Mouse (Mus musculus) stomach, postnatal 0 days (tissue): ENCODE results near the gene Cdkn1a. TPM values are rescaled to one million over a fixed set of nuclear protein-coding genes. Genes with fewer than 3 reads are reported as not detected.
"Not testable (repeated sequence)": the region's sequence is repeated elsewhere in the genome, so short reads cannot be mapped to it uniquely, and the experiment has no call there.

Experiments used
- ATAC-seq: fragments of 200-750 bp; cut with Nextera tagmentation; 2 replicates; pipeline ENCODE4 v1.8.0; 2017; ENCODE audit not compliant: low FRiP score, low TSS enrichment
- DNase-seq: peaks from one replicate; pipeline ENCODE4 v3.0.0-alpha.2; 2016; ENCODE audit warnings: low spot score
- H3K27ac ChIP-seq: fragments of 300-500 bp; sonication (generic); replicated peaks from 2 replicates; pipeline ENCODE4 v1.5.1; 2014; ENCODE audit warnings: mild to moderate bottlenecking, control low read depth
- H3K27me3 ChIP-seq: fragments of 300-500 bp; sonication (generic); 2 replicates; pipeline ENCODE4 v1.6.1; 2014; ENCODE audit warnings: low read length; ENCODE audit not compliant: control insufficient read depth, insufficient read depth
- H3K36me3 ChIP-seq: fragments of 300-500 bp; sonication (generic); 2 replicates; pipeline ENCODE4 v1.6.1; 2014; ENCODE audit warnings: low read length, mixed read lengths; ENCODE audit not compliant: control insufficient read depth, insufficient read depth
- H3K4me1 ChIP-seq: fragments of 300-500 bp; sonication (generic); replicated peaks from 2 replicates; pipeline ENCODE4 v1.6.1; 2014; ENCODE audit warnings: antibody characterized with exemption; ENCODE audit not compliant: control insufficient read depth, insufficient read depth
- H3K4me2 ChIP-seq: fragments of 300-500 bp; sonication (generic); replicated peaks from 2 replicates; pipeline ENCODE4 v1.6.1; 2014; ENCODE audit warnings: low read depth, mild to moderate bottlenecking, control low read depth, moderate library complexity
- H3K4me3 ChIP-seq: fragments of 300-500 bp; sonication (generic); 2 replicates; pipeline ENCODE4 v1.5.1; 2014; ENCODE audit warnings: low read depth, low read length, control low read depth
- H3K9ac ChIP-seq: fragments of 300-500 bp; sonication (generic); 2 replicates; pipeline ENCODE4 v1.6.1; 2014; ENCODE audit warnings: mild to moderate bottlenecking, low read length, control low read depth, mixed read lengths
- H3K9me3 ChIP-seq: fragments of 300-500 bp; sonication (generic); 2 replicates; pipeline ENCODE4 v1.6.1; 2016; ENCODE audit warnings: low read length; ENCODE audit not compliant: control insufficient read depth
- CTCF ChIP-seq: IDR thresholded peaks from 2 replicates; pipeline ENCODE4 v1.5.1; 2016; ENCODE audit warnings: antibody characterized with exemption, low read depth, mild to moderate bottlenecking, moderate library complexity
- EP300 ChIP-seq: optimal IDR thresholded peaks from 2 replicates; pipeline ENCODE3; 2016; ENCODE audit warnings: antibody characterized with exemption
- WGBS: fragments of 180-500 bp; shearing (Covaris S2); extraction: QIAGEN DNeasy Blood & Tissue Kit; methylation state at CpG from one replicate; pipeline ENCODE4 v1.1.7; 2014; 5-methylcytosine and 5-hydroxymethylcytosine counted together
- polyA plus RNA-seq: library from polyadenylated mRNA; unstranded; fragments of >200 nt; fragmentation: Nextera tagmentation; extraction: Ambion mirVana; gene quantifications from 2 replicates; pipeline ENCODE4 v1.2.1, GENCODE M21; 2015

The Cdkn1a gene
- polyA plus RNA-seq, 1 experiment from 2014 or later: 484 TPM

DNA sequence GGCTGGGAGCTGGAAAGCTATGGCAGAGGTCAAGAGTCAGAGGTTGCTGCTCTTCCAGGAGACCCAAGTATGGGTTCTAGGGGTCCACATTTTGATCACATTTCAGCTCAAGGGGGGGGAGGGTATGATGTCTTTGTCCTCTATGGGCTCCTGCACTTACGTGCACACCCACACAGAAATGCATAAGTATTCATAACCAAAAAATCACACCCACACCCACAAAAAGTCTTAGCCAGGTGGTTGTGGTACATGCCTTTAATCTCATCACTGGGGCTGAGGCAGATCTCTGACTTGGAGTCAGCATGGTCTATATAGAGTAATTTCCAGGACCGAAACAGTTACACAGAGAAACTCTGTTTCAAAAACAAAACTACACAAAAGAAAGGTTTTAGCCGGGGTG, 24.8 kb upstream of the Cdkn1a start:
- 88% methylated on average over 3 of the region's 3 CpGs for WGBS
- Histone ChIP-seq H3K9me3 (no peaks in the 10 kb centered on the region), H3K4me2 (no peak overlapping the region), H3K36me3 (no peaks in the 10 kb centered on the region), H3K9ac (no peak overlapping the region), H3K27me3 (no peaks in the 10 kb centered on the region), H3K4me3 (no peak overlapping the region), H3K27ac (no peak overlapping the region), H3K4me1 (peaks cover 4% of the 10 kb centered on the region; the same call in 1 of the 2 replicates)
- ATAC-seq: no peak
- TF ChIP-seq EP300: no peak
- no peak for TF ChIP-seq CTCF
- DNase-seq: no peak

DNA sequence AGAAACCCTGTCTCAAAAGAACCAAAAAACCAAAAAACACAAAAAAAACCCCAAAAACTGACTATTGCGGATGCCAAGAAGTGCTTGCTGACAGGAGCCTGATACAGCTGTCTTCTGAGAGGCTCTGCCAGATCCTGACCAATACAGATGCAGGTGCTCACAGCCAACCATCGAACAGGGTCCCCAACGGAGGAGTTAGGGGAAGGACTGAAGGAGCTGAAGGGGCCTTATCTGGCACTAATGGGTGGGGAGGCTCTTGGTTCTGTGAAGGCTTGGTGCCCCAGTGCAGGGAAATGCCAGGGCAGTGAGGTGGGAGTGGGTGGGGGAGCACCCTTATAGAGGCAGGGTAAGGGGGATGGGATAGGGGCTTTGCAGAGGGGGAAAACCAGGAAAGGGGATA, 23.4 kb upstream of the Cdkn1a start:
- H3K9me3 ChIP-seq, ATAC-seq, H3K36me3 ChIP-seq, H3K4me1 ChIP-seq, H3K27me3 ChIP-seq, H3K9ac ChIP-seq, H3K27ac ChIP-seq, H3K4me3 ChIP-seq, DNase-seq, H3K4me2 ChIP-seq: not testable (repeated sequence)
- 83% methylated on average over 3 of the region's 3 CpGs for WGBS

DNA sequence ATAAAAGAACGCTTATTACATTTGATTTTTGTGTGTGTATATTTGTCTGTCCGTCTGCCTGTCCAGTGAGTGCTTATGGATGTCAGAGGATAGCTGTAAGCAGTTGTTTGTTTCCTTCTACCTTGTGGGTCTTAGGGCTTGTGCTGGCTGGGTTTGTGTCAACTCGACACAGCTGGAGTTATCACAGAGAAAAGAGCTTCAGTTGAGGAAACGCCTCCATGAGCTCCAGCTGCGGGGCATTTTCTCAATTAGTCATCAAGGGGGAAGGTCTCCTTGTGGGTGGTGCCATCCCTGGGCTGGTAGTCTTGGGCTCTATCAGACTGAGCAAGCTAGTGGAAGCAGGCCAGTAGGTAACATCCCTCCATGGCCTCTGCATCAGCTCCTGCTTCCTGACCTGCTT, 22.9 kb upstream of the Cdkn1a start:
- Histone ChIP-seq H3K36me3 (no peaks in the 10 kb centered on the region), H3K4me1 (peaks cover 3% of the 10 kb centered on the region), H3K9ac (no peak overlapping the region), H3K4me2 (no peak overlapping the region), H3K27me3 (no peaks in the 10 kb centered on the region), H3K27ac (no peak overlapping the region), H3K4me3 (no peak overlapping the region), H3K9me3 (no peaks in the 10 kb centered on the region)
- ATAC-seq: no peak
- no peak for DNase-seq
- 47% methylated on average over 5 of the region's 5 CpGs for WGBS
- no peak for TF ChIP-seq CTCF
- TF ChIP-seq EP300: no peak

DNA sequence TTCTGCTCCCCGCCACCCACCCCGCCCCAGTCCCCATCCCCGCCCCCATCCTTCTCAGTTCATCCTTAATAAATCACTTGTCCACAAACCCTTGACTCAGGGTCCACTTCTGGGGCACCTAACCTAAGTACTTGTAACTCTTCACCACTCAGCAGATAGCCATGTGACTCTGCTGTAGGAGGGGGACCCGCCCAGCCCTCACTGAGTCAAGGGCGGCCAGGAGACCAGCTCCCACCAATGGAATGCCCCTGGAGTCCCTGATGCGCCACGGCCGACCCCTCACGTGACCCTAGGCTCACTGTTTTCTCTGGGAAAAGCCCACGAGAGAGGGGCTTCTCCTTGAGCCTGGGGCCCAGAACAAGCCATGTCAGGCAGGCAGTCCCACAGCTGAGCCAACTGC, 21.7 kb upstream of the Cdkn1a start:
- no peaks in the 10 kb centered on the region for H3K9me3 ChIP-seq
- TF ChIP-seq CTCF: no peak
- TF ChIP-seq EP300: no peak
- H3K27me3 ChIP-seq: no peaks in the 10 kb centered on the region
- H3K36me3 ChIP-seq: no peaks in the 10 kb centered on the region
- H3K4me1 ChIP-seq: peaks cover 7% of the 10 kb centered on the region
- H3K9ac ChIP-seq: no peak overlapping the region
- no peak for DNase-seq
- ATAC-seq: no peak
- H3K4me2 ChIP-seq: no peak overlapping the region
- H3K4me3 ChIP-seq: no peak overlapping the region
- WGBS: 77% methylated on average over 10 of the region's 10 CpGs
- H3K27ac ChIP-seq: no peak overlapping the region

DNA sequence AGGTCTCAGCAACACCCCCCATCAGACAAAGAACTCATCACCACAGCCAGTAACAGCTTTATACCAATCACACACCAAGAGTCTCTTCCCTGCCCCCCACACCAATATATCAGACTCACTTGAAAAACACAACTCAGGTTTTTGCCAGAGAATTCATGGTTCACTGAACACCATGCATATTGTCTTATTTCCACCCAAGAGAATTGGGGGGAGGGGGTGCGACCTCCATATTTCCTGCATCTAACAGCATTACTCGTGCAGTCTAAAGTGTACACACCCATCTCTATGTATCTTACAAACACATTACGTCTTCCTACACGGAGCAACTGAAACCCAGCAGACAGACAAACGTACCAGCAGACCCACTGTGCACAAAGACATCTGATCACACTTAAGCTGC, 19.0 kb upstream of the Cdkn1a start:
- no peak for TF ChIP-seq EP300
- TF ChIP-seq CTCF: no peak
- DNase-seq: no peak
- ATAC-seq: no peak
- no peak overlapping the region; the same call in 1 of the 2 replicates for H3K9ac ChIP-seq
- H3K36me3 ChIP-seq: no peaks in the 10 kb centered on the region
- WGBS: 54% methylated on average over 5 of the region's 5 CpGs
- no peaks in the 10 kb centered on the region for H3K9me3 ChIP-seq
- H3K4me2 ChIP-seq: no peak overlapping the region
- peaks cover 7% of the 10 kb centered on the region for H3K4me1 ChIP-seq
- no peak overlapping the region for H3K4me3 ChIP-seq
- H3K27ac ChIP-seq: no peak overlapping the region
- H3K27me3 ChIP-seq: no peaks in the 10 kb centered on the region

DNA sequence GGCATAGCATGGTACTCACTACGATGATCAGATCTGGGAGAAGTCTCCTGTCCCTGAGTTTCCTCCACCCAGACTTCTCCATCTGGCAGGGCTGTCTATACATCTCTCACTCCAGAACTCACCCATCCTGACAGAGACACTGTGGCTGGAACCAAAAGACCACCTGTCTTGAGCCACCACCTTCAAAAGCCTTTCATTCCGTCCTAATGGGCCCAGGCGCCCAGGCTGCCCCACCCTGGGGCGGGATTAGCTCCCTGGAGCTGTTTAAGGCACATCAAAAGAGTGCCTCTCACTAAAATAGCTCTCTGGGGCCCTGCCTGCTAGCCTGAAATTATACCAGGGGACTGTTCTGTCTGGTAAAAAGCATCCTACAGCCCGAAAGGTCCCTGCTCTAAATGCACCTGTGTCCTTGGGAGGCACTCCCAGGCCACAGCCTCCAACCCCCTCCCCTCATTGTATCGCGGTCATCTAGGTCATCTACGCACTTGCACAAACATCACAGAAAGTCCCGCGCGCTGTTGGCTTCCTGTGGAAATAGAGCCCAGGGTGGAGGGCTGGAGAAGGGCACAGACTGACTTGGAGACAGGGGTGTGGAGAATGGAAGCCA, 18.0 kb upstream of the Cdkn1a start:
- no peak for ATAC-seq
- Histone ChIP-seq H3K27me3 (no peaks in the 10 kb centered on the region), H3K27ac (no peak overlapping the region), H3K4me1 (peaks cover 7% of the 10 kb centered on the region), H3K4me3 (no peak overlapping the region), H3K9me3 (no peaks in the 10 kb centered on the region), H3K9ac (no peak overlapping the region), H3K36me3 (no peaks in the 10 kb centered on the region), H3K4me2 (0 out of 2 replicates have a peak overlapping the region, but pooled peaks have one; percentile 8)
- WGBS: 21% methylated on average over 11 of the region's 11 CpGs
- TF ChIP-seq CTCF (no peak), EP300 (no peak)
- DNase-seq: peak; percentile 51
